Mouse (Mus musculus): ENCODE measurements at regions not wholly inside any gene's neighbourhood (a gene's known extent, or its start where the extent isn't known, plus 50 kb on each side); places are given as distances from the start of the nearest gene placed in this dataset.
A peak's percentile ranks its signal among the peaks of the same experiment; 100 is the strongest.

- Histone ChIP-seq H3K4me1 (replicated peaks) (peaks cover 20% of the 10 kb centered on the region), H3K4me2 (no peak overlapping the region), H3K27me3 (no peaks in the 10 kb centered on the region), H3K27ac (no peak overlapping the region), H3K36me3 (no peaks in the 10 kb centered on the region), H3K4me3 (replicated peaks) (no peak overlapping the region), H3K9me3 (no peaks in the 10 kb centered on the region), H3K9ac (replicated peaks) (no peak overlapping the region)
- no peak for ATAC-seq (ENCODE audit: insufficient number of reproducible peaks, insufficient read depth, low FRiP score, low TSS enrichment, low read depth)
- WGBS = 20% methylated on average over 4 of the region's 4 CpGs
These were observed 59.3 kb downstream of the 1700080O16Rik start for GRCm38 (mm10) chrX:51913247-51913646.

DNA sequence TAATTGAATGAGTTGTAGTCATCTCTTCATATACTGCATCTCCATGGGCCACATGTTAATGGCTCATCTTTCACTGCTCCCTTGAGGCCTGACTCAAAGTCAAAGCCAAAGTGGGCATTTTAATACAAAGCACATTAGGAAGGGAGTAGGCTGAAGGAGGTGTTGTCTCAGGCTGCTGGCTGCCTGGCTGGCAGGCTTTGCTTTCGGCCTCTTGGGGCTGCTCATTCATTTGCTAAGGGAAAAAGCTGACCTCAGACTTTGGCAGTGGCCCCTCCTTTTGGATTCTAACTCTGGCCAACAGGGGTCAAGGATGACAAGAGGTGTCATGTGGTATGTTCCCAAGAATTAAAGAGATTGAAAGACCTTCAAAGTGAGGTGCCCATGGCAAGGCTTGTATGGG, 61.0 kb downstream of the 1700080O16Rik start:
- no peaks in the 10 kb centered on the region for H3K36me3 ChIP-seq
- H3K9me3 ChIP-seq = no peaks in the 10 kb centered on the region
- no peak overlapping the region for H3K4me2 ChIP-seq
- no peaks in the 10 kb centered on the region for H3K27me3 ChIP-seq
- peaks cover 20% of the 10 kb centered on the region for H3K4me1 ChIP-seq (replicated peaks)
- peak overlapping the region; percentile 75 for H3K27ac ChIP-seq
- no peak overlapping the region for H3K4me3 ChIP-seq (replicated peaks)
- H3K9ac ChIP-seq (replicated peaks) = no peak overlapping the region
- ATAC-seq (ENCODE audit: insufficient number of reproducible peaks, insufficient read depth, low FRiP score, low TSS enrichment, low read depth) = peak; percentile 37; the same call in 1 of the 2 replicates
- 22% methylated on average over 1 of the region's 1 CpGs for WGBS

DNA sequence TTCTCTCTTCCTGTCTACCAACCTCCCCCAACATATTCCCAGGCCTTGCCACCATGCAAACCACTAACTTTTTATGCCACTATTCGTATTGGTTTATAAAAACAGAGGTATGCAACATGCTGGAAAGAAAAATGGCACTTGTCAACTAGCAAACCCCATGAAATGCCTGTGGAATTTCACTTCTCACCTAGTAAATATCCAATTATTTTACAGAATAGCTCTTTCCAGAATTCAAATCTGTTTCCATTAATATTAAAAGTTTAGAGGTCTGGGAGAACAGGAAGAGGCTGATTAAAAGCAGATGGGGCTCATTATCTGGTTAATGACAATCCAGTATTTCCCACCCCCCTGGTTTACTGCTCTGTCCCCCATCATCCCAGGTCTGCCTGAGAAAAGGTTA, 62.0 kb downstream of the 1700080O16Rik start:
- WGBS = 18% methylated on average over 1 of the region's 1 CpGs
- Histone ChIP-seq H3K36me3 (no peaks in the 10 kb centered on the region), H3K4me1 (replicated peaks) (peaks cover 20% of the 10 kb centered on the region), H3K4me2 (no peak overlapping the region), H3K27ac (peak overlapping the region; percentile 75), H3K9ac (replicated peaks) (no peak overlapping the region), H3K9me3 (no peaks in the 10 kb centered on the region), H3K27me3 (no peaks in the 10 kb centered on the region), H3K4me3 (replicated peaks) (no peak overlapping the region)
- ATAC-seq (ENCODE audit: insufficient number of reproducible peaks, insufficient read depth, low FRiP score, low TSS enrichment, low read depth) = no peak

GRCm38 (mm10) chrX:51898445-51898844, 74.1 kb downstream of the 1700080O16Rik start:
- Histone ChIP-seq H3K4me1 (replicated peaks) (no peaks in the 10 kb centered on the region), H3K9ac (replicated peaks) (no peak overlapping the region), H3K4me3 (replicated peaks) (no peak overlapping the region), H3K36me3 (no peaks in the 10 kb centered on the region), H3K27ac (no peak overlapping the region), H3K27me3 (no peaks in the 10 kb centered on the region; the same call in 1 of the 2 replicates), H3K4me2 (no peak overlapping the region), H3K9me3 (0 out of 2 replicates have a peak, but pooled peaks cover 5% of the 10 kb centered on the region)
- ATAC-seq (ENCODE audit: insufficient number of reproducible peaks, insufficient read depth, low FRiP score, low TSS enrichment, low read depth) = no peak
- WGBS = 87% methylated on average over 4 of the region's 4 CpGs

DNA sequence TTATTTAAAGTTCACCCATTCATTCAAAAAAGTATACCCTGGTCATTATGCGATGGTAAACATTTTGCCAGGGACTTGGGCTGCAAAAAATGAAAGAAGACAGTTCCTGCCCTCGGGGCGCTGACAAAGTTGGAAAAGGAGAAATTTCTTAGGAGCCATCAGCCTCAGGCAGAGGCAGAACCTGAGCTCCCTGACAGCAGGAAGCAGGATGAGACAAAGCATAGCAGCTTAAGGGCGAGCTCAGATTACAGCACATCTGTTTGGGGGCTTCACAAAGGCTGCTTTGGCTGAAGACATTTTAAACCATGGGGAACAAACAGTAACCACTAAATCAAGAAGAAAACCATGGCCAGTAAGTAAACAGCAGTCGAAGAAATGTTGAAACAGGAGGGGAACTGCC, 75.5 kb downstream of the 1700080O16Rik start:
- Histone ChIP-seq H3K4me2 (no peak overlapping the region), H3K27ac (peak overlapping the region; percentile 69)
- WGBS = 20% methylated on average over 5 of the region's 5 CpGs

DNA sequence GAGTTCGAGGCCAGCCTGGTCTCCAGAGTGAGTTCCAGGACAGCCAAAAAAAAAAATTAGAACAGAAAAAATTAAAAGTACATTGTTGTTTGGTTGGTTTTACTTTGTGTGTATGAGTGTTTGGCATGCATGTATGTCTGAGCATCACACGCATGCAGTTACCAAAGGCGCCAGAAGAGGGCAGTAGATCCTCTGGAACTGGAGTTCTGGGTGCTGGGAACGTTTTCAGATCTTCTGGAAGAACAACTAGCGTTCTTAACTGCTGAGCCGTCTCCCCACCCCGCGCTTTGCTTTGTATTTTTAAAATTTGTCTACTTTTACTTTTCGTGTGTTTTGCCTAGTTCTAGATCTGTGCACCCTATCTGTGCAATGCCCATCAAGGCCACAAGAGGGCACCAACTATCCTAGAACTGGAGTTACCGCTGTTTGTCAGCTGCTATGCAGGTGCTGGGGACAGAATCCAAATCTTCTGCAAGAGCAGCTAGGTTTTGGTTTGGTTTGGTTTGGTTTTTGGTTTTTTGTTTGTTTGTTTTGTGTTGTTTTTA, 76.9 kb downstream of the 1700080O16Rik start:
- Histone ChIP-seq H3K4me3 (replicated peaks) (no peak overlapping the region), H3K36me3 (no peaks in the 10 kb centered on the region), H3K9me3 (0 out of 2 replicates have a peak, but pooled peaks cover 5% of the 10 kb centered on the region), H3K4me2 (no peak overlapping the region), H3K9ac (replicated peaks) (no peak overlapping the region), H3K27ac (no peak overlapping the region), H3K4me1 (replicated peaks) (no peaks in the 10 kb centered on the region), H3K27me3 (no peaks in the 10 kb centered on the region; the same call in 1 of the 2 replicates)
- no peak for ATAC-seq (ENCODE audit: insufficient number of reproducible peaks, insufficient read depth, low FRiP score, low TSS enrichment, low read depth)
- WGBS = 63% methylated on average over 10 of the region's 10 CpGs

More for the DNA sequence above, 75.5 kb downstream of the 1700080O16Rik start:
- H3K36me3 ChIP-seq = no peaks in the 10 kb centered on the region
- H3K27me3 ChIP-seq = no peaks in the 10 kb centered on the region; the same call in 1 of the 2 replicates
- H3K4me3 ChIP-seq (replicated peaks) = no peak overlapping the region
- H3K4me1 ChIP-seq (replicated peaks) = no peaks in the 10 kb centered on the region
- H3K9me3 ChIP-seq = 0 out of 2 replicates have a peak, but pooled peaks cover 5% of the 10 kb centered on the region
- ATAC-seq (ENCODE audit: insufficient number of reproducible peaks, insufficient read depth, low FRiP score, low TSS enrichment, low read depth) = no peak
- H3K9ac ChIP-seq (replicated peaks) = no peak overlapping the region

GRCm38 (mm10) chrX:51892716-51893115, 79.9 kb downstream of the 1700080O16Rik start:
- 79% methylated on average over 1 of the region's 1 CpGs for WGBS
- 0 out of 2 replicates have a peak, but pooled peaks cover 5% of the 10 kb centered on the region for H3K9me3 ChIP-seq
- H3K4me1 ChIP-seq (replicated peaks) = no peaks in the 10 kb centered on the region
- no peaks in the 10 kb centered on the region for H3K27me3 ChIP-seq
- no peak for ATAC-seq (ENCODE audit: insufficient number of reproducible peaks, insufficient read depth, low FRiP score, low TSS enrichment, low read depth)
- H3K9ac ChIP-seq (replicated peaks) = no peak overlapping the region
- H3K4me2 ChIP-seq = no peak overlapping the region
- H3K36me3 ChIP-seq = no peaks in the 10 kb centered on the region
- H3K27ac ChIP-seq = no peak overlapping the region
- no peak overlapping the region for H3K4me3 ChIP-seq (replicated peaks)

GRCm38 (mm10) chrX:51886129-51886528, 85.1 kb upstream of the Usp26 start:
- Histone ChIP-seq H3K4me3 (replicated peaks) (no peak overlapping the region), H3K4me2 (no peak overlapping the region), H3K9ac (replicated peaks) (no peak overlapping the region), H3K27ac (no peak overlapping the region), H3K4me1 (replicated peaks) (no peaks in the 10 kb centered on the region), H3K36me3 (no peaks in the 10 kb centered on the region), H3K27me3 (no peaks in the 10 kb centered on the region; the same call in 1 of the 2 replicates), H3K9me3 (no peaks in the 10 kb centered on the region)
- 58% methylated on average over 5 of the region's 5 CpGs for WGBS
- no peak for ATAC-seq (ENCODE audit: insufficient number of reproducible peaks, insufficient read depth, low FRiP score, low TSS enrichment, low read depth)
